Mouse (Mus musculus) layer of hippocampus, adult 11-12 months (tissue): ENCODE measurements around the gene Lrrc8c.

Source experiments
- DNase-seq: peaks from one replicate; pipeline ENCODE4 v3.0.0; 2022; ENCODE audit warnings: low spot score

The Lrrc8c gene

DNA sequence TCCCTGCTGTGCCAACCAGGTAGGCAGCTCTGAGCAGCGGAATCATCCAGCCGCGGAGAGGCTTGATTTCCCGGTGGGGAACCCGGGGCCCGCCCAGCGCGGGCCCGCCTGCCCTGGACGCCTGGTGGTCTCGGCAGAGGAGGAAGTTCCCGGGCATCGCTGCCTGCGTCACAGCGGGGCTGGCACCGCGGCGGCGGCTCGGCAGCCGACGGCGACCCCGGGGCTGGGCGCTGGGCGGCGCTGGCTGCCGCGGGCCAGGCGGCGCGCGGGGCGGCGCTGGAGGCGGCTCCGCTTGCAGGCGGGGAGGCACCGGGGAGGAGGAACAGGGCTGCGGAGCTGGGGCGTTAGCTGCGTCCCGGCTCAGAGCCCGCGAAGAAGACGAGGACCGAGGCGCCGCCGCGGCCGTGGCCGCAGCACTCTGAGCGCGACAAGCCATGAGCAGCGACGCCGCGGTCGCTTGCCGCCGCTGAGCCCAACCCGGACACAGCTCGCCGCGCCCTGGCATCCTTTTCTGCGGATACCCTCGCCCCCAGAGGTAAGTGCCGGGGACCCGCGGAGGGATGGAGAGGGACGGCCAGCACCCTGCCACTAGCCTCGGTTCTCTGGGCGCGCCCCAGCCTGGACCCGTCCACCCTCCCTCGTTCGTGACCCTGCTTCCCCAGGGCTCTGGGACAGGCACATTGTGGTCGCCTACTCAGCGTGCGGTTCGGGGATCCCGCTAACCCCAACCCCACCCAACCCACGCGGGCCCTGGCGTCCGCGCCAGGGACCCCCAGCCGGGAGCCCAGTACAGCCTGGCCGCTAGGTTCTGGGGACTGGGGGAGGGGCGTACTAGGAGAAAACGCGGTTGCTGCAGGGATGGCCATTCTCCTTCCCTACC, at the start of gene Lrrc8c:
Gene Lrrc8c (plus strand): TSS at position 293 of the 880 bp plus-strand sequence.
- DNase-seq = peak; percentile 84

DNA sequence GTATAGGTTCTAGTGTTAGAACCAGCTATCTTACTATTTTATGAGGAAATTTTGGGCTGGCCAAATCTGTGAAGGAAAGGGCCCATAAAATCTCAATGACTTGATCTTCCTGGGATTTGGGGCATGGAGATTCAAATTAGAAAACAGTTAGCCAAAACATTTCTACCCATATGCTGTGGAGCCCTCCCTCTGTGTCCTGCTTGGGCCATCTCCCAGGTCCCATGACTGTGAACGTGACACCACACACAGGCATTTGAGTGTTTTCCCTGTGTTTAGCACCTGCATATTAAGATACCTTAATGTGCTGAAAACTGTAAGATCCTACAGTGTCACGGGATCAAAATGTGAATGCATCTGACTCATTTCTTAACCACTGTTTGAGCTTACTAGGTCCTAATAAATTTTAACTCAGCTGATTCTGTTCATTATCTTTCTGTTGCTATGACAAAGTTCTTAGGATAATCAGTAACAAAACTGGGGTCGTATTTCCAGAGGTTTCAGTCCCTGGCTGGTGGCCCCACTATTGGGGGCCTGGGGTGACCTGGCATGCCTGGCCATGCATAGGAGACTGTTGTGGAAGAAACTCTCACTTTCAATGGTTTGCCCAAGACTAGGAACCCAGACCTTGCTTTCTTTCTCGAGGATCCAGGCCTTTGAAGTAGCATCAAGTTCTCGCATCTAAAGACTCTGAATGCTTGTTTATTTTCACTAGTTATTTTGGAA, 46.0 kb upstream of the Lrrc8c start:
- no peak for DNase-seq

DNA sequence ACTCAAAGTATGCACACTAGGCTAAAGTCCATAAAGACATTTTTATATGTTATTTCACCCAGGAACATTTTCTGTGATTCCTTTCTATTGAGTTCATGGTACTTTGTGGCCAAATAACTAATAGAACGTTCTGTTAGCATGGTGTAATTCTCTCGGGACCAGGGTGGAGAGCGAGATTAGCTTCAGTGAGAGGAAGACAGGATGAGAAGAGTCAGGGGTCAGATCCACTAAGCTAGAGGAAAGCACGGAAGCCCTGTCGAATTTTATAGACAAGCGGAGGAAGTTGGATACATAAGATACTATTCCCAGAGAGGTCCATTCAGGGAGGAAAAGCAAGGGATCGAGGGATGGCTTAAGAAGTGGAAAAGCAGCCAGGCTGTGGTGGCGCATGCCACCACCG, 41.7 kb upstream of the Lrrc8c start:
- no peak for DNase-seq

DNA sequence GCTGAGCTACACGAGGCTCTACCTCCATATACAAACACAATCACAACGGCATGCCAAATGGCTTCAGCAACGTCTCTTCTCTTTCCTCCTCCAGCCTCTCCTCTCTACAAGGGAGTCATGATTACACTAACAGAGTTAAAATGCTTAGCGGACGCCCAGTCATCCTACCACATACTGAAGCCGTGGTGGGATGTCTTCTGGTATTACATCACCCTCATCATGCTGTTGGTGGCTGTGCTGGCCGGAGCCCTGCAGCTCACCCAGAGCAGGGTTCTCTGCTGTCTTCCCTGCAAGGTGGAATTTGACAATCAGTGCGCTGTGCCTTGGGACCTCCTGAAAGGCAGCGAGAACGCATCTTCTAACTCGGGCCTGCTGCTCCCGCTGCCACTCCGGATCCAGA, 39.5 kb upstream of the Lrrc8c start:
- no peak for DNase-seq

DNA sequence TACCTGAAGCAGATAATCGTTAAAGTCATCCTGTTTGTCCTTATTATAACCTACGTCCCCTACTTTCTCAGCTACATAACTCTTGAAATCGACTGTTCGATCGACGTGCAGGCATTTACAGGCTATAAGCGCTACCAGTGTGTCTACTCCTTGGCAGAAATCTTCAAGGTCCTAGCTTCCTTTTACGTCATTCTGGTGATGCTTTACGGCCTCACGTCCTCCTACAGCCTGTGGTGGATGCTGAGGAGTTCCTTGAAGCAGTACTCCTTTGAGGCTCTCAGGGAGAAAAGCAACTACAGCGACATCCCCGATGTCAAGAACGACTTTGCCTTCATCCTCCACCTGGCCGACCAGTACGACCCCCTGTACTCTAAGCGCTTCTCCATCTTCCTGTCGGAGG, 38.6 kb upstream of the Lrrc8c start:
- DNase-seq = no peak

DNA sequence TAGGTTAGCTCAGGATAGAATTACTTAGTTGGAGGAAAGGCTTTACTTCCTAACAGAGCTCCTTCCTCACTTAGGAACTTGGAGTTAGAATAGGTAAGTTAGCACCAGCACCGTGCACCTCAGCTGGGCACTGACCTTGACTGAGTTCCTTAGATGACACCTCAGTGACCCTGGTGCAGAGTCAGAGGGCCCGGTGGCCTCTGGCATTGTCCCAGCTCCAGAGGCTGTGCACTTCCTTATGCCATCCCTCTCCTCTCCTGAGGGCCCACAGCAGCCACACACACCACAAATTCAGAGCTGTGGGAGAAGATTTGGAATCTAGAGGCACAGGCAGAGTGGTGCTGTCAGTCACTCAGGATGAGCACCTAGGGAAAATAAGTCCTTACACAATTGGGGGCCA, 35.6 kb upstream of the Lrrc8c start:
- DNase-seq = no peak

DNA sequence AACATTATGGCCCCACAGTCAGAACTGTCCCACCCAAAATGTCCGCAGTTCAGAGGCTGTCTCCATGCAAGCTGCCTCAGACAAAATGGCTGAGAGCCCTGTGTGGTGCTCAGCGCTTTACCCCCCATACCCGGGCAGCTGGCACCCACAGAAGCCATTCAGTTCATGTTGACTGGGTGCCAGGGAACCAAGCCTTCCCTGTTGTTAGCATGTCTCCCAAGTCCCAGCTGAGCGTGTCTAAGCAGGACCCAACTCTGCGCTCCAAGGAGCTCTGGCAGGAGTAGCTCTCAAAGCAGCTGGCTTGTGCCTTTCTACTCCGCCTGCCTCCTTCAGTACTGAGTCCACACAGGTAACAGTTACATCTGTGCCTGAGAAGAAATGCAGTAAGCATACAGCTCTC, 34.9 kb upstream of the Lrrc8c start:
- DNase-seq = peak; percentile 65

DNA sequence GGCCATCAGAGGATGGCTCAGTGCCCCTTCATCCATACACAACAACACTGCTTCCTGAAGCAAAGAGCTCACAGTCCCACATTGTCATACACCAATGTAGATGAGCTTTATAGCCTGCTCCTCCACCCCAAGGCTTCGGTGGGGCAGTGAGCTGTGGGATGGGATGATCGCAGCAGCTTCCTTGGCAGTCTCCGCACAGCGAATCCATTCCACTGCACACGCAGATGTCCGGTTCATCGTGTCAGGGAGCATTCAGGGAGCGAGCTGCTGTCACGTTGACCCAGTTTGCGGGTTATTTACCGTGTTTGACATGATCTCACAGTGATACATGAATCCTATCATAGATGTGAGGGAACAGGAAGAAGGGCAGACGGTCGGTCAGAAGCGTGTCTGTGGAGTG, 34.3 kb upstream of the Lrrc8c start:
- no peak for DNase-seq

DNA sequence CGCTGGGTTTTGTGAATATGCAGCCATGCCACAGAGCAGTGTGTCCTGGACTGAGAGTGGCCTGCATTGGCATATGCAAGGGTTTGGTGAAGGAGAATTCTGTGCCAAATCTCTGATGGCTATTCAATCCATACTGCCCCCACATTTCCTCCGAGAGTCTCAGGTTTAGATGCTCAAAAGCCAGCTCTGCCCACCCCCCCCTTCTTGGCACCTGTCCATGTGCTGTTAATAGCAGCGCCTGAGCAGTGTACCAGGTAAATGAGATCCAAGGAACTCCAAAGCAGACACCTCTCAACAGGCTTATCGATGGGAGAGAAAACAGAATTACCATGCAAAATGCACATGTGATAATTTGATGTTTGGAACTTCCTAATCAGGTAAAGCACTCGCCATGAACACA, 29.0 kb upstream of the Lrrc8c start:
- no peak for DNase-seq

DNA sequence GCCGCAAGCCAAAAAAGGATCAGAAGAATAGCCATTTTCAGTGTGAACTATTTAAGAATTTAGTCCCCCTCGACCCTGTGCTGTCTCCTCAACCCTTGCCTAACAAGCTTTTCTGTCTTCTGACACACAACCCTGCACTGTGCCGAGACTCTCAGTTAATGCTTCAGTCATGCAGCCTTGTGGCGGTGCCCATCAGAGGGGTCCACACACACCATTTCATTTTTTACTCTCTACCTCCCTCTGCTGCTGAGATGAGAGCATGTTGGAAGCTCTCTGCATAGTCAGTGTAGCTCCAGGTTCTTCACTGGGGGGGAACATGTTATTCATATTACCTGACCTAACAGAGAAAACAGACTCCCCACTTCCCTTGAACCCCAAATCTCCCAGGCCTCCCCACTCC, 27.8 kb upstream of the Lrrc8c start:
- DNase-seq = peak; percentile 55

DNA sequence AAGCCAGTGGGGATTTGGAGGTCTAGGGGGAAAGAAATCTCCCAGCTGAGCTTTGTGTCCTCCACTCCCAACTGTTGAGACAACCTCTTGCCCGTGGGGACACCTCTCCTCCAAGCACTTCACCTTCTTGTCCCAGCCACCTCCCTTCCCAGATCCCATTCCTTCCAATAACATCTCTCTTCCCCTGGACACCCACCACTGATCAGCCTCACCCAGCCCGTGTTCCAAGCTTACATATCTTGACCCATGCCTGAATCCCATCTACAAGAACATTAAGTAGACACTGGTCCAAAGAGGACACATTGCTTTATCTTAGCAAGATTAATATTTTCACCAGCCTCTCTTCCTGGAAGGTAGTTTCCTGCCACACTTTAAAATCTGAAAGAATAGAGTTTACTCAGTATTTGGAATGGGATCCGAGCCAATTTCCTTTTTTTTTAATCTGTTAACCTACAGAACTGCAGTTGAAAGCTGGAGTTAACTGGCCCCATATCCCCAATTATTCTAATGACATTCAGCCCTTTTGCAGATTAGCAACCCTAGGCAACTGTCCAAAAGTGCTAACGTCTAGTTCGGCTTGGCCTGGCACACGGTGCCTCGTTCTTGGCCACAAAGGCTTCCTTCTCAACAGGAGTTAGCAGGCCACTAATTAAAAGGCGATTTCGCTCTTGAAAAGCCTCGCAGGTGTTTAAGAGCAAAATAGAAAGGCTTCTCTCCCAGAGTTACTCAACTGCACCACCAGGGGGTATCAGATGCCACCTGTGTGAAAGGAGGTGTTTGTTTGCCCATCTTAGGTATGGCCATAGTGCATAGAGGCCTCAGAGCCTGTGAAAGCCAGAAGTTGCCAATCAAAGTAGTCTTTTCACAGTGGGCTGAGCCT, 26.6 kb upstream of the Lrrc8c start:
- no peak for DNase-seq

DNA sequence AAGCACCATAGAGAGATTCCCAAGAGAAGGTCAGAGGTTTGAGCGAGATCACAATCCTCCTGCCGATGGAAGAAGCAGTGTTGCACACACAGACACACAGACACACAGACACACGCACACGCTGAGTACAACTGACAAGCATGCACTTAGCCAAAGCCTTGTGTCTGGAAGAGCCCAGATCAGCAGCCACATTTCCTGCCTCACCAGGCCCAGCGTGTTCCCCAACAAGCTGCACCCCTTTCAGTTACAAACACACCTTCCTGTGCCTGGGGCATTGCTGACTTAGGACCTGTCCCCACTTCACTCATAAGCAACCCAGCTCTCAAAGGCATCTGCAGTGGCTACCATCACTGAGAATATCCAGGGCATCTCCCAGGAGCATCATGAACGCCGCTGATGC, 25.8 kb upstream of the Lrrc8c start:
- no peak for DNase-seq

DNA sequence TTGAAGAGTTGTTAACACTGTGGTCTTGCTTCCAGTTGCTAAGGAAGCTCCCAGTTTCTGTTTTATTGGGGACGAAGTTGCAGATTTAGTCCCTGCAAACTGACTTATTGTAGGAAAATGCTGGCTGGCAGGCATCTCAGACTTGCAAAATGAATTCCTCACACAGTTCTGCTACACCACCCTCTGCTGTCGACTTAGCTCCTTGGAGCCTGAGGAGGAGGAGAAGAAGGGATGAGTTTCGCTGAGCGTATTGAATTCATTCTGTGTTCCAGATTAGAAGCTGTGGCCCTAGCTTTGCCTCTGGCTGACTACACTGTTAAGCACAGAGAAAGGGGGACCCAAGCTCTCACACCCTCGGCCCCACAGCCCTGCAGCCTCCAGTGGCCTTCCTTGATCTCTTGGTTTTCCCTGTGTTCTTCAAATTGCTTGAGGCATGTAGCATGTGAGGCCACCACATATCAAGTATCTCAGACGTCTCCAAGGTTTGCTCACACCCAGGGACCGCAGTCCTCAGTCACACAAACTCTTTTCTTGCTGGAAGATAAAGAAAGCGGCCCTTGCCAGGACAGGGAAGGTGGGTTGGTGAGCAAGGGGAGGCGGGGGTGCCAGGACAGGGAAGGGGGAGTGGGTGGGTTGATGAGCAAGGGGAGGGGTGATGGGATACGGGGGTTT, 24.8 kb upstream of the Lrrc8c start:
- no peak for DNase-seq

DNA sequence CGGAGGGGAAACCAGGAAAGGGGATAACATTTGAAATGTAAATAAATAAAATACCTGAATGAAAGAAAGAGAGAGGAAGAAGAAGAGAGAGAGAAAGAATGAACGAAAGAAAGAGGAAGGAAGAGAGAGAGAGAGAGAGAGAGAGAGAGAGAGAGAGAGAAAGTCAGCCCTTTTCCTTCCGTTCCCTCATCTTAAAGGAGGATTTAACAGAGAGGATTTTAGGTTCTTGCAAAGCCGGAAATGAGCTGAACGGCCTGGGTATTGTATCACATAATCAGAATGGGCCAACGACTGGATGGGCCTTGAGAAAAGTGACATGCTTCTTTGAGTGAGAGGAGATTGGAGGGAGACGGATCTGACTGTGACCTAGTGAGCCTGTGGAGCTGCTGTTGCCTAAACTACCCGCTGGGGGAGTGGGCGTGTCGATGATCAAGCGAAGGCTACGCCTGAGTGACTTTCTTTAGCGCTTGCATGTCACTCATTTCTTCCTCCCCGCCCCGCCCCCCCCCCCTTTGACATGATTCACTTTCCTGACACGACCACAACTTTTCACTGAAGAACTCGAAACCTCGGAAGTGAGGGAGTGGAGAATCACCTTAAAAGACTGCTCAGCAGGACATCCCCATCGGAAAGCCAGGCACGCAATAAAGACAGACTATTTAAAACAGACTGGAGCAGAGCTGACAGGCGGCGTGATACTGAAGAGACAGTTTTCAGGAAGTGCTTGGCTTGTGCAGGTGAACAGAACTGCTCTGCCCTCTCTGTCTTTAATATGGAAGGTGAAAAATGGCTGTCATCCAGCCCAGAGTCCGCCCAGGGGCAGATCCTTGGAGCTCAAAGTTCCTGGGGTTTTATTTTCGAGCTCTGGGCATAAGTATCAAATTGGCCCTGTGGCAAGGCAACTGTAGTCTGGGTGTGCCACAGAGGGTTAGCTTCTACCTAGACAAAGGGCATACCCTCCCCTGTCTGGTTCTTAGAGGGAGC, 24.0 kb upstream of the Lrrc8c start:
- DNase-seq = peak; percentile 72

DNA sequence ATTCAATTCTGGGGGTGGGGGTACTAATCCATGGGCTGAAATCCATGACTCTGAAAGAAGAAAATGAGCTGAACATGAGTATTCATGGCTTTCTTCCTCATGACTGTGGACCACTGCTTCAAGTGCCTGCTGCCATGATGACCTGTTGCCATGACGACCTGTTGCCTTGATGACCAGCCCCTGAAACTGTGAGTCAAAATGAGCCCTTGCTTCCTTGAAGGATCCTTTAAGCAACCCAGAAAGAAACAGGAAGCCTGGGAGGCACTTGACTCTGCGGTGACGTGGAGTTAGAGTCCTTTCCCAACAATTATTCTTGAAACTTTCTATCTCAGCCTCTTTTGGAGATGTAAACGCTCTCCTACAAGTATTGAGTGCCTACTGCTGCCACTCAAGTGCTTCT, 23.1 kb upstream of the Lrrc8c start:
- no peak for DNase-seq

DNA sequence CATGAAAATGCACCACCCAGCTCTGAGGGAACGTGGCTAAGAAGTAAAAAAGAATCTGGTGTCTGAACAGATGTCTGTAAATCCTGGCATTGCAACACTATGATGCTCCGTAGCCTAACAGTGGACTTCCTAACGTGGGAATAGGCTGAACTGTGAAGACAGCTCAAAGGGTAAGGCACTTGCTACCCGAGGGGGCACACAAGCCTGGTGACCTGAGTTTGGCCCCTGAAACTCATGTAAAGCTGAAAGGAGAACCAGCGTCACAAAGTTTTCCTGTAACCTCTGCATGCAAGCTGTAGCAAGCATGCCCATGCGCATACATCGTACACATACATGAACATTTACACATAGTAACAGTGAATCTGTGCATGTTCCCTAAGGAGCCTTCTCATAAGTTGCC, 22.6 kb upstream of the Lrrc8c start:
- no peak for DNase-seq

DNA sequence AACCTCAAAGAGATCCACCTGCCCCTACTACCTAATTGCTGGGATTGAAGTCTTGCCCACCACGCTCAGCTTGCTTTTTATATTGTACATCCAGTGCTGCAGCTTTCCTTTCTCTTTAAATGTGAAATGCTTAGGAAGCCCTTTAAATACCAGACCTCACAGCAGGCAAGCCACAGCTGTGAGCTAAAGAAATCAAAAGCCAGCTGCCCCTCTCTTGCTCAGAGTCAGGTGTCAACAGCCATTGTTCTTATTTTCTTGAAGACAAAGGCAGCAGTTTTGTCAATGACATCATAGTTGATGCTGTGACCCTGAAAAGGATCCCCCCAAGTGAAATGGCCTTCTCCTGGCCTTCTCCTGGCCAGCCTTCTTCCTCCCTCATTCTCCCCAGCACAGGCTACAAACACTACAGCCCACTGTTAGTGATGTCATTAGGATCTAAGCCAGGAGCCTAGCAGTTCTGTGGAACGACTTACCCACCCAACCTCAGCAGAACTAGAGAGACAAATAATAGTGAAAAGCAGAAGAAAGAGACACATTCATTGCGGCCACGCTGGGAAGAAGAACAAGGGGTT, 20.7 kb upstream of the Lrrc8c start:
- no peak for DNase-seq

DNA sequence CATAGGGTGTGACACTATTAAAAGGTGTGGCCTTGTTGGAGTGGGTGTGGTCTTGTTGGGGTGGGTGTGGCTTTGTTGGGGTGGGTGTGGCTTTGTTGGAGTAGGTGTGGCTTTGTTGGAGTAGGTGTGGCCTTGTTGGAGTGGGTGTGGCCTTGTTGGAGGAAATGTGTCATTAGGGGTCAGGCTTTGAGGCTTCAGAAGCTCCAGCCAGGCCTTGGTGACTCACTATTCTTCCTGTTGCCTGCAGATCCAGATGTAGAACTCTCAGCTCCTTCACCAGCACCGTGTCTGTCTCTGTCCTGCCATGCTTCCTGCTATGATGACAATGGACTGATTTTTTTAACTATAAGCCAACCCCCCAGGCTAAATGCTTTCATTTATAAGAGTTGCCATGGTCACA, 19.8 kb upstream of the Lrrc8c start:
- DNase-seq = no peak

DNA sequence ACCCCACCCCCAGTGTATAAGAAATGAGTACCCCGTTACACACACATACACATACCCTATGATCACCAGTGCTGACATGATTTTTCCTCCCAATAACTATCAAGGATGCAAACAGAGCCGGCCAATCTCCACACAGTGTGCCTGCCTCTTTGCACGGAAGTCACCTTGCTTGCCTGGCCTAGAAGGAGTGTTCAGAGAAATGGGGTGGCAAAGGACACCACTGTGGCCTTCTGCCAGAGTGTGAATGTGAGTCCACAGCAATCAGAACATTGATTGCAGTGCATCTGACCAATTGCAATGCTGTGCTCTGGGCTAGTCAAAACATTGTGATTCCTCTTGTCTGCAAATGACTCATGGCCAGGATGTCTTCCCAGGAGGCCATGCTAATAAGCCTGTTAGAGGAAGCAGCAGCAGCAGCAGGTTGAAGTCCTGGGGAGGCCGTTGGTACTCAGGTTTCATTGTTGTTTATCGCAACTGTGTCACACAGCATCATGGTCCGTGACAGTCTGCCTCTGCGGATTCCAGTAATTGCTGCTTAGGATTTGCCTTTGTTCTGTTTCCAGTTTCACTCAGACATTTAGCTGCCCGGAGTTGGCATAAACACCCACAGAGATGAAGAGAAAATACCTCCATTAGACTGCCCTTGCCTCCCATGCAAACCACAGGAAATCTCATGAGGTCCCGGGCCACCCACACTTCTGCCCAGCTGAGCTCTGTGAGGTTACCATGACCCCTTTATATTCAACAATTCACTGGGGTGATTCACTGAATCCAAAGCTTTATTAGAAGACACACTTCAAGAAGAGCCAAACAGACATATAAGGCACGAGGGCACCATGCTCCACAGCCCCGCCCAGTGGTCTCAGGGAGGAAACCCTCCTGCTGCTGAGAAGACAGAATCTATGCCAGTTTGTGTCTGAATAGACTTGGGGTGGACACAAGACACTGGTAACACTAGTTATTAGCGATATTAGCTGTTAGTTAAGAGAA, 18.8 kb upstream of the Lrrc8c start:
- DNase-seq = no peak
